Mouse (Mus musculus): ENCODE measurements around the gene Lrmda.
A peak's percentile ranks its signal among the peaks of the same experiment; 100 is the strongest.

Gene Lrmda

DNA sequence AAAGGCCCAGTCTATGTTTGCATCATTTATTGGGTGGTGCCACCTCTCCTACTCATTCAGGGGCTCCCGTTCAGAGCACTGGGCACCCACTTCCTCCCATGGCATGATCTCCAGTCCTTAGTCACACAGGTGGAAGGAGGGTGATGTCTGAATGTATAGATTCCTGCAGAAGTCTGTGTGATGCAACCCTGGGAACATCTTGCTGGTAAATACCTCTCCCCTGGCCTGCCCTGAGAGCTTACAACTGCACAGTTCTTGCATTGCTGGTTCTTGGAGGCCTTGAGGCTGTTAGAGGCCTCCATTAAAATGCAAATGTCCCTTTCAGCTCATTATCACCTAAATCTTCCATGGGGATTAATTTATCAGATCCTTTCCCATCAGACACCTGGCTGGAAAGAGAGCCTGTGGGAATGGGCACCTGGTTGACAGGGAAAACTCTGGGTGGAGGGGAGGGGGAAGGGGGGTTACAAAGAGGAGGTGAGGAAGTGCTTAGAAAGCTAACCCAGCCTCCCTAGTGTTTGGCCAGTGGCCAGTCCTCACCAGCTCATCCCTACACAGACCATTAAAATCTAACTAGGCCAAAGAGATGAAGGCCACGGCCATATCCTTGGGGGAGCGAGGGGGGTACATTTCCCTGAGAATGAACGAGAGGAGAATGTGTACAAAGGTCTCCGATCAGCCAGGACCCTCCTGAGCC is 659.6 kb downstream of the Lrmda start:
- no peak for DNase-seq

- DNase-seq = no peak
These were observed 660.5 kb downstream of the Lrmda start for GRCm38 (mm10) chr14:22679705-22680643.

- no peak for DNase-seq
These were observed 667.4 kb downstream of the Lrmda start for GRCm38 (mm10) chr14:22686886-22687285.

DNA sequence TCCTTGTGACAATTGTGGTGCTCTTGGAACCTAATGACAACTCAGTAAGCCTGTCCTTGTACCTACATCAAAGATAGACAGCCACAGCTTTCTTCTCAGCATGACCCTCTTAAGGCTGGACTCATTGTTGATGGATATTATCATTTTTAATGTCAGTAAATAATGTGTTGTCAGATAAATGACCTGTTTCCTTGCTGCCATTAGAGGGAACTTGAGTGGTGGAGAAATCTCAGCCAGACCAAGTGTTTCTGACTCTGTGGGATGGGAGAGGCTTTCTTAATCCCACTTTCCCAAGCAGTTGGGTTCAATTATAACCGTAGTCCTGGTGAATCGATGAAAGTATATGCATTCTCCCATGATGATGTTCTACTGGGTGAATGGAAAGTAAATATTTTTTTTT is 668.9 kb downstream of the Lrmda start:
- no peak for DNase-seq

DNA sequence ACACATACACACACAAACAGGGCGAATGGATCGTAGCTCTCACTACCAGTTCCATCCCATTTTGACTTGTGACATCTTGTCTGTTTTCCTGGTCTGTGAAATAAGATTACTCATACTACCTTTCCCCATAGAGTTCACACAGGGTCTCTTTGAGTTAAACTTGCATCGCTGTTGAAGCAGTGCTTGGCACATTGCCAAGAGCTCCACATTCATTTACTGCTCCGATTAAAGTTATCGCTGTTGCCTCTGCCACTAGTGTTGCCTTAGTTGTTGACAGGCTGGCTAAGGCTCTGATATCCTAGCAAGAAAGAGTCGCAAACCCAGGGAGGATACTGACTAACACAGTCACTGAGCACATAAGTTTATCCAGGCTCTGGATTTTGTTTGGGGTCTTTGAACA is 675.9 kb downstream of the Lrmda start:
- DNase-seq = no peak

- DNase-seq = no peak
These were observed 676.4 kb downstream of the Lrmda start for GRCm38 (mm10) chr14:22695931-22696365.

DNA sequence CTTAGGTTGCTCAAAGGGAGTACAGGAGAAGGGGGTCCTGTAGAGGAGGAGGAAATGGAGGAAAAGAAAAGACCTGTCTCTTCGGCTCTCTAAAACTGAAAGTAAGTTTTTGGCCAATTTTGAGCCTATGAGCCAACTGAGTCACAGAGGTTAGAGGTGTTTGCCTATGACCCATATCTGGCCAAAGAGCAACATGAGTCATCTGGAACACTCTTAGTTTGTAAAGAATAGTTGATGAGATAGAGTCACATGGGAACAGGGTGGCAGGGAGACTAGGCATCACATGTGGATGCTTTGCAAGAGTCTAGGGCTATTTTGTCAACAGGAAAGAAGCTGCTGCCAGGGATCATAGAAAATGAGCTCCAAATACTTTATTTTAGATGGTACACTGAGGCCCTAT is 680.7 kb downstream of the Lrmda start:
- no peak for DNase-seq

DNA sequence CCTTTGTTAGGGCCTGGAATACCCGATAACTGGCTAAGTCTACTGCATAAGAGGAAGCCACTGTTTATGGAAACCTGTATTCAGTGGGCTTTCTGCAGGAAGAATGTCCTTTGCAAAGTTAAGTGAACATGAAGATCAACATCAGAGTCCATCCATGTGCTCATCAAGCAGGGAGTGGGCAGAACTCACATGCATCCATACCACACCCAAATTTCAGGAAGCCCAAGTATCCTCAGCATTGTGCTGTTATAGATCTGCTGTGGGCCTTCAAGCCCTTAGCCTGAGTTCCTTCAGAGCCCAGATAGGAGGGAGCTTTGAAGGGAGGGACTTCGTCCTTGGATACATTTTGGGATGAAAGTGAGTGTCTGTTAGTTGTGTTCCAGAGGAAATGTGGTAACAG is 681.2 kb downstream of the Lrmda start:
- DNase-seq = no peak

GRCm38 (mm10) chr14:22707958-22708701 is 688.6 kb downstream of the Lrmda start:
- no peak for DNase-seq

- no peak for DNase-seq
These were observed 690.7 kb downstream of the Lrmda start for GRCm38 (mm10) chr14:22710071-22710661.

DNA sequence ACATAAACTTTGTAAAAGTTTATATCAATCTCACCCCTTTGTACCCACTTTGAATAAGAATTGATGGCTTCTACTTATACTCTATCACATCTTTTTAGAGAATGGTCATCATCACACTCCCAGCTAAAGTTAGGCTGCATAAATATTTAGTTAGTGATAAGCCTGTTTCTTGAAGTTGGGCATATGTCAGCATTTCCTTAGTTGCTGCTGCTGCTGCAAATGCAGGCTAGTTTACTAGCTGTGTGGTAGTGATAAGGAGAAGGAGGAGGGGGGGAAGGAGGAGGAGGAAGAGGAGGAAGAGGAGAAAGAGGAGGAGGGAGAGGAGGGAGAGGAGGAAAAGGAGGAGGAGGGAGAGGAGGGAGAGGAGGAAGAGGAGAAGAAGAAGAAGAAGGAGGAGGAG is 692.9 kb downstream of the Lrmda start:
- no peak for DNase-seq

DNA sequence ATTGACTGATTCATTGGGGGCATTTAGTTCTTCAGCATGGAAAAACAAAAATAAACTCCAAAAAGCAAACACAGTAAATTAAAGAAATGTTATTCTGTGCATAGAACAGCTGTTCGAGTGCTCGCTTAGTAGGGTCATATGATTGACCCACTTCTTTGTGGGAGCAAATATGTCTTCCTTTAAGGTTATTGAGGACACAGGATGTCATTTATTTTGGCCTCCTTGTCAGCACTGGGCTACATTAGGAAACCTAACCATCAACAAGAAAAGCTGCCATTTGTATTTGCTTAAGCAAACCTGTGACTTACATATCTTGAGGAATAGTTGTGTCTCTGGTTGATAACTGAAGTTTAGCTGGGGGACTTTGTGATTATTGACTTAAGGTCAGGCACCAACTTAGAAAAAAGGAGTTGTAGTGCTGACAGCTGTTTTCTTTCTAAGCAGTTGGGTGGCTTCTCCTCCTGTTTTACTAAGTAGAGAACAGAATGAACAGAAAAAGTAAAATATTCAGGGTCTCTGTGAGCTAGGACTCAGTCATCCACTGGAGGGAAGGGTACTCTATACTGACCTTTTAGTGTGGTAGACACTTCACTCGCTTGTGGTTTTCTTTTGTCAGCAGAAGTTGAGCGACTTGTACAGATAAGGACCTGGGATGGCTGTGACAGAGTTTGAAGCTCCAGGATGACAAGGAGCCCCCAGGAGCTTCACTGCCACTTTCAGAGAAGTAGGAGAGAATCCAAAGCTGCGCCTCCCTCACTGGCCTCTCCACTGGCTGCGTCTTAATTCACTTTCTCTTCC is 696.3 kb downstream of the Lrmda start:
- no peak for DNase-seq

DNA sequence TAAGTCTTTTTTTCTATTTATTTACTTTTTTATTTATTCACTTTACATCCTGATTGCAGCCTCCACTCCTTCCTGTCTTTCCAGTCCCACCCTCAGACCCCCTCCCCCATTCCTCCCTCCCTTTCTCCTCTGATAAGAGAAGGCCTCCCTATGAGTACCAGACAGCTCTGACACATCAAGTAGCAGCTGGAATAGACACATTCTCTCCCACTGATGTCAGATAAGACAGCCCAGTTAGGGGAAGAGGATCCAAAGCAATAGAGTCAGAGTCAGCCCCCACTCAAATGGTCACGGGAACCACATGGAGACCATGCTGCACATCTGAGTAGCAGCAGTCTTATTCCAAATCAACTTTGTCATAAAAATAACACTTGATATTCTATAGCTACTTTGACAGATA is 700.5 kb downstream of the Lrmda start:
- no peak for DNase-seq

- DNase-seq = no peak
These were observed 702.3 kb downstream of the Lrmda start for GRCm38 (mm10) chr14:22721845-22722244.

DNA sequence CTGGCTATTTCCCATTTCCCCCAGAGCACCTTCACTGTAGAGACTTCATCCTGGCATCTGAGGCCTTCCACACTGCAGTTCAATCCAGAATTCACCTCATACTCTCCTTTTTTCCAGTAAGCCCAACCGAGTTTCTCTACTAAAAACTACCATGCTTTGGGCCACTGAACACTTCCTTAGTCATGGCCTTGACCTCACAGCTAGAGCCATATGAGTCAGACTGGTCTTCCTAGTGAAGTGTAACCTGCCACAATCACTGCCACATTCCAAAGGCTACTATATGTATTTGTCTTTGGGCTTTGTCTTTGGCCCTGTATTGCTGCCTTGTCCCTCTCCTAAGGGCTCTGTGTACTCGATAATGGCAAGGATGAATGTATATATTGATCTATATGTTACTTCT is 708.0 kb downstream of the Lrmda start:
- no peak for DNase-seq

GRCm38 (mm10) chr14:22728611-22729223 is 709.2 kb downstream of the Lrmda start:
- DNase-seq = peak; percentile 39

- DNase-seq = no peak
These were observed 719.1 kb downstream of the Lrmda start for GRCm38 (mm10) chr14:22738603-22739002.

DNA sequence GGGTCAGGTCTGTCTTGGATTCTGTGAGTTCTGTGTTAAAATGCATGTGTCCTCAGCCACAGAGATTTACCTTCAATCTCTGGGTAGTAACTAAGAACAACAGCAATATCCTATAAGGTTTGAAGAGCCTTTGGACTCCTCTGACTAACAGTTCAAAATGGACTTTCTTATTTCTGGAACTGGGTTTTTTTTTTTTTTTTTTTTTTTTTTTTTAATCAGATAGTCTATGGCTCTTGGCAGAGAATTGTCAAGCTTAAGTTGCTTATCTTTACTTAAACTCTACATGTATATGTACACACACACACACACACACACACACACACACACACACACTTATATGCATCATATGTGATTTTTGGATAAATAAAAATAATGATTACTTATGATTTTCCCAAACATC is 723.0 kb downstream of the Lrmda start:
- no peak for DNase-seq

- DNase-seq = no peak
These were observed 723.8 kb downstream of the Lrmda start for GRCm38 (mm10) chr14:22743264-22743663.

GRCm38 (mm10) chr14:22744701-22745100 is 725.2 kb downstream of the Lrmda start:
- no peak for DNase-seq

DNA sequence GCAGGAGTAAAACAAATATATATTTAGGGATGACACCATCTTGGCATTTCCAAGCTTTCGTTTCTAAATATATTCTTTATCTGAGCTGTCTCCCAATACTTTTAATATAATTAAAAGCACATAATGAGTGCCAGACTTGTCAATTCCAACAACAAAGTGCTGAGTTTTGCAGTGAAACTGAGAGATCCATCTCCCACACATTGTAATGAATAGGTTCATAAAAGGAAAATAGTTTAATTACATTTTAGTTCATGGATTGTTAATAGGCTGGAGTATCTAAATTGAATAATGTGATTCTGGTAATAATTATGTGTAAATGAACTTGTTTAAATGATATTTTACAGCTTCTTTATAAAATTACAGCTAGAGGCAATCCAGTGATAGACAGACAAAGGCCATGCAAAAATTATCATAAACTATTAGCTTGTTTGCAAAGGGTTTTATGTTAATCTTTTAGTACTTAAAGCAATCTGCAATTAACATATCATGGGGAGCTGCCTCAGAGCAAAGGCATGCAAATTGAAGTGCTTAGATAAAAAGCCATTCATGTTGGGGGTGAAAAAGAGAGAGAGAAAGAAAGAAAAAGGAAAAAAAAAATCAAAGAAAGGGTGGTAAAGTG is 725.9 kb downstream of the Lrmda start:
- no peak for DNase-seq

Data from layer of hippocampus, adult 9-11 months (tissue).